In genomic region chr2:20494666-20495065, GRCm38 (mm10) we compare ENCODE assay signal across 8 mouse cellular contexts.
DNase-seq lines count a peak whose midpoint lies in the region; ATAC-seq and TF ChIP-seq lines count a peak whose summit lies in the region.

No protein-coding gene starts in this region.

- no peaks in the 10 kb centered on the region for H3K79me2 ChIP-seq in liver, adult 2 months (ENCODE audit: control insufficient read depth, insufficient read depth, low read length)

- H3K36me3 ChIP-seq in liver, adult 2 months (ENCODE audit: control insufficient read depth, insufficient read depth, low read length), result no peaks in the 10 kb centered on the region
- H3K36me3 ChIP-seq in liver, embryonic 12.5 days, result no peaks in the 10 kb centered on the region
- H3K36me3 ChIP-seq in embryonic facial prominence, embryonic 14.5 days (ENCODE audit: control insufficient read depth, insufficient read depth, low read length), result no peaks in the 10 kb centered on the region
- no peaks in the 10 kb centered on the region for H3K36me3 ChIP-seq in limb, embryonic 10.5 days

- no peak overlapping the region for H3K4me2 ChIP-seq in liver, embryonic 12.5 days
- no peak overlapping the region for H3K4me2 ChIP-seq in embryonic facial prominence, embryonic 14.5 days (ENCODE audit: low read depth, low read length)

- peak; percentile 78 for TF ChIP-seq CTCF in liver, adult 2 months (IDR thresholded peaks at IDR 0.05; ENCODE audit: low read depth, low read length)
- peak; percentile 34; the same call in 1 of the 2 replicates for TF ChIP-seq CTCF in bone marrow macrophage, adult 2 months (IDR thresholded peaks at IDR 0.05; ENCODE audit: low read depth, low read length)

- TF ChIP-seq POLR2A in liver, adult 2 months (IDR thresholded peaks at IDR 0.05; ENCODE audit: extremely low read depth, insufficient read depth, low read length), result no peak
- no peak for TF ChIP-seq POLR2A in bone marrow macrophage, adult 2 months (IDR thresholded peaks at IDR 0.05; ENCODE audit: borderline replicate concordance, low read depth, low read length)

- H3K9ac ChIP-seq in liver, adult 2 months (ENCODE audit: low read depth, low read length), result no peak overlapping the region
- H3K9ac ChIP-seq in liver, embryonic 12.5 days, result no peak overlapping the region
- H3K9ac ChIP-seq in embryonic facial prominence, embryonic 14.5 days (ENCODE audit: low read depth, low read length), result no peak overlapping the region

- H3K27ac ChIP-seq in liver, adult 2 months (replicated peaks; ENCODE audit: insufficient read depth, low read depth, low read length), result no peak overlapping the region
- H3K27ac ChIP-seq in liver, embryonic 12.5 days, result no peak overlapping the region
- no peak overlapping the region for H3K27ac ChIP-seq in bone marrow macrophage, adult 2 months (ENCODE audit: insufficient read depth, low read depth, low read length)
- no peak overlapping the region for H3K27ac ChIP-seq in embryonic facial prominence, embryonic 14.5 days (replicated peaks; ENCODE audit: low read depth, low read length)
- H3K27ac ChIP-seq in limb, embryonic 10.5 days, result no peak overlapping the region

- no peaks in the 10 kb centered on the region for H3K27me3 ChIP-seq in liver, adult 2 months (ENCODE audit: control insufficient read depth, insufficient read depth, low read length)
- H3K27me3 ChIP-seq in liver, embryonic 12.5 days (replicated peaks), result no peaks in the 10 kb centered on the region
- no peaks in the 10 kb centered on the region for H3K27me3 ChIP-seq in embryonic facial prominence, embryonic 14.5 days (replicated peaks; ENCODE audit: control insufficient read depth, insufficient read depth, low read length)
- no peaks in the 10 kb centered on the region for H3K27me3 ChIP-seq in limb, embryonic 10.5 days (ENCODE audit: low read depth, poor library complexity, severe bottlenecking)

- 36% methylated on average over 3 of the region's 3 CpGs for WGBS in liver, adult 2 months
- WGBS in liver, embryonic 12.5 days (ENCODE audit: insufficient replicate concordance), result 16% methylated on average over 3 of the region's 3 CpGs
- 13% methylated on average over 3 of the region's 3 CpGs for WGBS in embryonic facial prominence, embryonic 14.5 days
- 40% methylated on average over 3 of the region's 3 CpGs for WGBS in limb, embryonic 10.5 days

- peak; percentile 59 for DNase-seq in liver, adult 2 months (ENCODE audit: extremely low read depth, low read depth, low spot score)
- DNase-seq in embryonic facial prominence, embryonic 14.5 days (ENCODE audit: low spot score), result peak; percentile 80
- peak; percentile 41 for DNase-seq in kidney, adult 11 months
- peak; percentile 64 for DNase-seq in limb, embryonic 10.5 days (ENCODE audit: low spot score)
- peak; percentile 30 for DNase-seq in ovary, postnatal 10 days (ENCODE audit: low spot score)

- H3K4me1 ChIP-seq in liver, adult 2 months (ENCODE audit: control insufficient read depth, insufficient read depth, low read length), result no peaks in the 10 kb centered on the region
- H3K4me1 ChIP-seq in liver, embryonic 12.5 days, result no peaks in the 10 kb centered on the region
- no peaks in the 10 kb centered on the region for H3K4me1 ChIP-seq in bone marrow macrophage, adult 2 months (ENCODE audit: control insufficient read depth, insufficient read depth, low read length)
- no peaks in the 10 kb centered on the region for H3K4me1 ChIP-seq in embryonic facial prominence, embryonic 14.5 days (ENCODE audit: control insufficient read depth, insufficient read depth, low read length)
- peaks cover 7% of the 10 kb centered on the region for H3K4me1 ChIP-seq in limb, embryonic 10.5 days

- no peak overlapping the region for H3K4me3 ChIP-seq in liver, adult 2 months (ENCODE audit: insufficient read depth, low read depth, low read length)
- no peak overlapping the region for H3K4me3 ChIP-seq in liver, embryonic 12.5 days
- no peak overlapping the region for H3K4me3 ChIP-seq in bone marrow macrophage, adult 2 months (ENCODE audit: insufficient read depth, low read length)
- no peak overlapping the region for H3K4me3 ChIP-seq in embryonic facial prominence, embryonic 14.5 days (ENCODE audit: low read depth, low read length)
- no peak overlapping the region for H3K4me3 ChIP-seq in limb, embryonic 10.5 days

- H3K9me3 ChIP-seq in liver, embryonic 12.5 days (replicated peaks), result no peaks in the 10 kb centered on the region
- H3K9me3 ChIP-seq in embryonic facial prominence, embryonic 14.5 days (ENCODE audit: control insufficient read depth, low read length), result no peaks in the 10 kb centered on the region
- H3K9me3 ChIP-seq in limb, embryonic 10.5 days (replicated peaks), result no peaks in the 10 kb centered on the region

- no peak for ATAC-seq in liver, embryonic 12.5 days
- no peak for ATAC-seq in embryonic facial prominence, embryonic 14.5 days (ENCODE audit: low read depth)
- ATAC-seq in erythroblast, adult 5-6 weeks (replicated peaks; ENCODE audit: low FRiP score, poor library complexity, severe bottlenecking), result no peak

Comparison
In these comparisons a context has a peak if more than half of its experiments do, and no peak if none do; other contexts are left out.
1. DNase-seq: peak in every context shown above with its lines; median percentile 80 in embryonic facial prominence, embryonic 14.5 days; 64 in limb, embryonic 10.5 days; 59 in liver, adult 2 months; 41 in kidney, adult 11 months; 30 in ovary, postnatal 10 days.